ENCODE assay signal across 23 mouse cellular contexts in genomic region chr1:186964143-186964875, GRCm38 (mm10). TPM values are rescaled to one million over a fixed set of nuclear protein-coding genes. Genes with fewer than 3 reads are reported as not detected.
DNase-seq lines count a peak whose midpoint lies in the region; ATAC-seq and TF ChIP-seq lines count a peak whose summit lies in the region.
"Had no signal": no experiment of that assay in that cellular context is flagged by ENCODE, and none has a peak within 500 bp of the region (broad histone marks: within the 10 kb centered on the region; RNA-seq: fewer than 3 reads in every experiment).

No protein-coding gene starts in this region.

- H3K9me3 ChIP-seq in kidney, postnatal 0 days (replicated peaks; ENCODE audit: low read length), result peaks cover 13% of the 10 kb centered on the region; the same call in 1 of the 2 replicates
- H3K9me3 ChIP-seq in intestine, embryonic 15.5 days, result peaks cover 7% of the 10 kb centered on the region; the same call in 1 of the 2 replicates

- H3K9ac ChIP-seq in kidney, postnatal 0 days (ENCODE audit: low read depth, low read length), result no peak overlapping the region
- H3K9ac ChIP-seq in intestine, embryonic 15.5 days, result no peak overlapping the region
- H3K9ac ChIP-seq: embryonic facial prominence, embryonic 13.5 days; forebrain, embryonic 12.5 days; forebrain, postnatal 0 days; heart, embryonic 15.5 days; hindbrain, embryonic 13.5 days had no signal

- no peaks in the 10 kb centered on the region for H3K36me3 ChIP-seq in kidney, postnatal 0 days (ENCODE audit: insufficient read depth, low read length)
- no peaks in the 10 kb centered on the region for H3K36me3 ChIP-seq in intestine, embryonic 15.5 days
- H3K36me3 ChIP-seq in small intestine, adult 2 months (ENCODE audit: control insufficient read depth, insufficient read depth, low read length), result no peaks in the 10 kb centered on the region
- H3K36me3 ChIP-seq: embryonic facial prominence, embryonic 13.5 days; forebrain, embryonic 12.5 days; heart, embryonic 15.5 days; hindbrain, embryonic 13.5 days had no signal

- TF ChIP-seq CTCF in kidney, postnatal 0 days (IDR thresholded peaks at IDR 0.05; ENCODE audit: low read depth), result no peak
- TF ChIP-seq CTCF in small intestine, adult 2 months (IDR thresholded peaks at IDR 0.05; ENCODE audit: extremely low read depth, insufficient read length, insufficient replicate concordance, low read depth, low read length), result no peak

- no peaks in the 10 kb centered on the region for H3K27me3 ChIP-seq in kidney, postnatal 0 days (ENCODE audit: insufficient read depth, low read length)
- H3K27me3 ChIP-seq in intestine, embryonic 15.5 days (replicated peaks), result no peaks in the 10 kb centered on the region
- H3K27me3 ChIP-seq in small intestine, adult 2 months (ENCODE audit: control insufficient read depth, insufficient read depth, low read length), result no peaks in the 10 kb centered on the region
- H3K27me3 ChIP-seq: embryonic facial prominence, embryonic 13.5 days; forebrain, embryonic 12.5 days; heart, embryonic 15.5 days; hindbrain, embryonic 13.5 days had no signal

- ATAC-seq in kidney, postnatal 0 days (replicated peaks; ENCODE audit: low FRiP score, low read depth), result no peak
- peak; percentile 89 for ATAC-seq in intestine, embryonic 15.5 days
- no peak for ATAC-seq in megakaryocyte-erythroid progenitor cell, adult 5-6 weeks (replicated peaks; ENCODE audit: low FRiP score, low TSS enrichment, poor library complexity, severe bottlenecking)
- ATAC-seq: forebrain, postnatal 0 days had no signal

- no peaks in the 10 kb centered on the region for H3K4me1 ChIP-seq in kidney, postnatal 0 days (replicated peaks; ENCODE audit: insufficient read depth, low read length)
- 0 out of 2 replicates have a peak, but pooled peaks cover 4% of the 10 kb centered on the region for H3K4me1 ChIP-seq in intestine, embryonic 15.5 days (replicated peaks)
- H3K4me1 ChIP-seq in small intestine, adult 2 months (ENCODE audit: control insufficient read depth, insufficient read depth, insufficient read length, low read length), result peaks cover 4% of the 10 kb centered on the region; the same call in 1 of the 2 replicates
- H3K4me1 ChIP-seq: embryonic facial prominence, embryonic 13.5 days; forebrain, embryonic 12.5 days; heart, embryonic 15.5 days; hindbrain, embryonic 13.5 days had no signal

- no peak overlapping the region for H3K27ac ChIP-seq in kidney, postnatal 0 days
- 0 out of 2 replicates have a peak overlapping the region, but pooled peaks have one; percentile 36 for H3K27ac ChIP-seq in intestine, embryonic 15.5 days
- H3K27ac ChIP-seq in small intestine, adult 2 months (ENCODE audit: insufficient read depth, low read depth, low read length), result peak overlapping the region; percentile 73; the same call in 1 of the 2 replicates
- H3K27ac ChIP-seq: embryonic facial prominence, embryonic 13.5 days; forebrain, embryonic 12.5 days; heart, adult 2 months; heart, embryonic 15.5 days; hindbrain, embryonic 13.5 days had no signal

- H3K4me2 ChIP-seq in kidney, postnatal 0 days (ENCODE audit: low read length), result no peak overlapping the region
- H3K4me2 ChIP-seq in intestine, embryonic 15.5 days (replicated peaks), result no peak overlapping the region
- H3K4me2 ChIP-seq: embryonic facial prominence, embryonic 13.5 days; forebrain, embryonic 12.5 days; heart, embryonic 11.5 days; heart, embryonic 15.5 days; hindbrain, embryonic 13.5 days had no signal

- TF ChIP-seq POLR2A in small intestine, adult 2 months (IDR thresholded peaks at IDR 0.05; ENCODE audit: low read depth, low read length), result no peak

- H3K4me3 ChIP-seq in kidney, postnatal 0 days (replicated peaks; ENCODE audit: low read depth, low read length), result no peak overlapping the region
- H3K4me3 ChIP-seq in intestine, embryonic 15.5 days (replicated peaks), result no peak overlapping the region
- H3K4me3 ChIP-seq in small intestine, adult 2 months (ENCODE audit: low read depth, low read length), result no peak overlapping the region
- H3K4me3 ChIP-seq: embryonic facial prominence, embryonic 13.5 days; forebrain, embryonic 12.5 days; heart, adult 2 months; heart, embryonic 15.5 days; hindbrain, embryonic 13.5 days had no signal

- DNase-seq in kidney, postnatal 0 days (ENCODE audit: low spot score), result peak; percentile 55
- DNase-seq in kidney, postnatal 25 days, result no peak
- DNase-seq in ovary, postnatal 14 days (ENCODE audit: low spot score), result peak; percentile 9
- DNase-seq in ovary, postnatal 10 days (ENCODE audit: low spot score), result no peak
- DNase-seq in retina, embryonic 14.5 days (ENCODE audit: low spot score), result no peak
- DNase-seq: adrenal gland, adult 8-10 months; cerebellum, adult 11-12 months; cerebellum, adult 9-10 months; cerebellum, postnatal 25 days; forebrain, postnatal 0 days; gastrocnemius, postnatal 14 days; heart, adult 2 months; heart, postnatal 14 days had no signal

- WGBS in kidney, postnatal 0 days, result 41% methylated on average over 4 of the region's 4 CpGs
- 34% methylated on average over 4 of the region's 4 CpGs for WGBS in intestine, embryonic 15.5 days
- WGBS in small intestine, adult 2 months, result 12% methylated on average over 4 of the region's 4 CpGs

RNA-seq across cellular contexts. Expression of gene D1Pas1, which starts 2.9 kb away (rescaled TPM):
- polyA plus RNA-seq in kidney, postnatal 0 days (2015; fragmentation: Nextera tagmentation; extraction: Ambion mirVana), result not detected in 2 replicates
- 0.04 TPM in 1 of 2 replicates, not detected in the other for polyA plus RNA-seq in intestine, embryonic 15.5 days (2015; fragmentation: Nextera tagmentation; extraction: Ambion mirVana)
- not detected in 2 replicates for polyA plus RNA-seq in small intestine, adult 2 months (2012; rRNA removed)
- total RNA-seq in megakaryocyte-erythroid progenitor cell, adult 5-6 weeks (2014; fragmentation: Nextera tagmentation), result not detected in 2 replicates
- total RNA-seq in megakaryocyte-erythroid progenitor cell, adult 5-6 weeks (2017), result not detected in 2 replicates
- total RNA-seq: adrenal gland, adult 8-10 months; forebrain, postnatal 0 days; gastrocnemius, adult 18-20 months; gastrocnemius, postnatal 14 days; hematopoietic stem cell, adult 5-6 weeks had no signal
- polyA plus RNA-seq: embryonic facial prominence, embryonic 13.5 days; forebrain, embryonic 12.5 days; heart, adult 2 months had no signal

Comparison
In these comparisons a context has a peak if more than half of its experiments do, and no peak if none do; other contexts are left out.
1. DNase-seq: peak in kidney, postnatal 0 days (single experiment) and ovary, postnatal 14 days (single experiment); none in kidney, postnatal 25 days (0 of 2), ovary, postnatal 10 days (single experiment) and retina, embryonic 14.5 days (single experiment).